In genomic region chr7:70329037-70329516, GRCm38 (mm10) we compare ENCODE assay signal across 21 mouse cellular contexts. TPM values are rescaled to one million over a fixed set of nuclear protein-coding genes. Genes with fewer than 3 reads are reported as not detected.
DNase-seq lines count a peak whose midpoint lies in the region; ATAC-seq lines count a peak whose summit lies in the region.
"Had no signal": no experiment of that assay in that cellular context is flagged by ENCODE, and none has a peak within 500 bp of the region (broad histone marks: within the 10 kb centered on the region; RNA-seq: fewer than 3 reads in every experiment).

No protein-coding gene starts in this region.

- peaks cover 99% of the 10 kb centered on the region for H3K4me1 ChIP-seq in forebrain, embryonic 10.5 days
- peaks cover 18% of the 10 kb centered on the region; the same call in 1 of the 2 replicates for H3K4me1 ChIP-seq in forebrain, embryonic 16.5 days (replicated peaks; ENCODE audit: control insufficient read depth, insufficient read depth, low read length)
- H3K4me1 ChIP-seq in neural tube, embryonic 11.5 days (ENCODE audit: control insufficient read depth, insufficient read depth, low read length) = peaks cover 28% of the 10 kb centered on the region
- peaks cover 21% of the 10 kb centered on the region for H3K4me1 ChIP-seq in neural tube, embryonic 15.5 days
- H3K4me1 ChIP-seq in hindbrain, embryonic 13.5 days (replicated peaks) = peaks cover 39% of the 10 kb centered on the region
- H3K4me1 ChIP-seq in midbrain, embryonic 16.5 days (ENCODE audit: control insufficient read depth, insufficient read depth, low read length) = no peaks in the 10 kb centered on the region; the same call in none of the 2 replicates
- H3K4me1 ChIP-seq: liver, embryonic 15.5 days had no signal

- H3K4me3 ChIP-seq in forebrain, embryonic 10.5 days = peak overlapping the region; percentile 57; the same call in 1 of the 2 replicates
- no peak overlapping the region for H3K4me3 ChIP-seq in forebrain, embryonic 16.5 days (replicated peaks; ENCODE audit: low read length)
- no peak overlapping the region for H3K4me3 ChIP-seq in neural tube, embryonic 11.5 days (ENCODE audit: low read depth, low read length)
- H3K4me3 ChIP-seq in neural tube, embryonic 15.5 days (replicated peaks) = no peak overlapping the region
- H3K4me3 ChIP-seq in hindbrain, embryonic 13.5 days = no peak overlapping the region
- no peak overlapping the region for H3K4me3 ChIP-seq in midbrain, embryonic 16.5 days (ENCODE audit: low read depth, low read length)
- H3K4me3 ChIP-seq: hindbrain, embryonic 15.5 days; limb, embryonic 15.5 days; liver, embryonic 15.5 days; neural tube, embryonic 13.5 days; stomach, embryonic 15.5 days had no signal

- WGBS in forebrain, embryonic 10.5 days = 3% methylated on average over 6 of the region's 6 CpGs
- WGBS in forebrain, embryonic 16.5 days = 5% methylated on average over 6 of the region's 6 CpGs
- WGBS in neural tube, embryonic 11.5 days = 4% methylated on average over 6 of the region's 6 CpGs
- 14% methylated on average over 6 of the region's 6 CpGs for WGBS in neural tube, embryonic 15.5 days
- 5% methylated on average over 6 of the region's 6 CpGs for WGBS in hindbrain, embryonic 13.5 days
- WGBS in midbrain, embryonic 16.5 days = 13% methylated on average over 6 of the region's 6 CpGs

- no peak overlapping the region for H3K9ac ChIP-seq in forebrain, embryonic 16.5 days (replicated peaks; ENCODE audit: low read depth, low read length)
- no peak overlapping the region for H3K9ac ChIP-seq in neural tube, embryonic 11.5 days (ENCODE audit: low read length)
- no peak overlapping the region for H3K9ac ChIP-seq in neural tube, embryonic 15.5 days (replicated peaks)
- H3K9ac ChIP-seq in hindbrain, embryonic 13.5 days = no peak overlapping the region
- H3K9ac ChIP-seq in midbrain, embryonic 16.5 days (ENCODE audit: low read depth, low read length) = no peak overlapping the region
- H3K9ac ChIP-seq: hindbrain, embryonic 15.5 days; limb, embryonic 15.5 days; liver, embryonic 15.5 days; neural tube, embryonic 13.5 days; stomach, embryonic 15.5 days had no signal

- no peak for ATAC-seq in forebrain, embryonic 16.5 days
- ATAC-seq in neural tube, embryonic 11.5 days (ENCODE audit: insufficient read depth, low FRiP score, low TSS enrichment) = no peak
- ATAC-seq in neural tube, embryonic 15.5 days (ENCODE audit: low FRiP score) = no peak
- ATAC-seq in hindbrain, embryonic 13.5 days (ENCODE audit: low FRiP score) = no peak
- no peak for ATAC-seq in midbrain, embryonic 16.5 days
- ATAC-seq: activated CD4-positive, CD25-positive, alpha-beta regulatory T cell, adult 4 months; CD4-positive, CD25-positive, alpha-beta regulatory T cell, adult 4 months had no signal

- DNase-seq in forebrain, embryonic 10.5 days (ENCODE audit: extremely low spot score, low spot score) = peak; percentile 50
- DNase-seq in neural tube, embryonic 11.5 days (ENCODE audit: low spot score) = peak; percentile 29
- no peak for DNase-seq in left cerebral cortex, adult 8-10 months (ENCODE audit: low spot score in 2 of 2)
- DNase-seq in spleen, adult 12 weeks (ENCODE audit: low spot score) = no peak
- DNase-seq: adrenal gland, postnatal 14 days; cerebellum, adult 9-11 months; gastrocnemius, postnatal 25 days; kidney, adult 18-20 months; right cerebral cortex, postnatal 14 days had no signal

- H3K4me2 ChIP-seq in forebrain, embryonic 16.5 days (ENCODE audit: low read length) = no peak overlapping the region
- no peak overlapping the region for H3K4me2 ChIP-seq in neural tube, embryonic 11.5 days (ENCODE audit: low read depth)
- no peak overlapping the region for H3K4me2 ChIP-seq in neural tube, embryonic 15.5 days
- H3K4me2 ChIP-seq in hindbrain, embryonic 13.5 days = peak overlapping the region; percentile 60; the same call in 1 of the 2 replicates
- no peak overlapping the region for H3K4me2 ChIP-seq in midbrain, embryonic 16.5 days (ENCODE audit: low read length)
- H3K4me2 ChIP-seq: limb, embryonic 15.5 days; liver, embryonic 15.5 days; neural tube, embryonic 13.5 days; stomach, embryonic 15.5 days had no signal

- H3K27ac ChIP-seq in forebrain, embryonic 10.5 days = peak overlapping the region; percentile 93
- no peak overlapping the region for H3K27ac ChIP-seq in forebrain, embryonic 16.5 days (ENCODE audit: low read length)
- no peak overlapping the region for H3K27ac ChIP-seq in neural tube, embryonic 11.5 days (ENCODE audit: low read depth, low read length)
- H3K27ac ChIP-seq in neural tube, embryonic 15.5 days (replicated peaks) = no peak overlapping the region
- no peak overlapping the region for H3K27ac ChIP-seq in hindbrain, embryonic 13.5 days
- peak overlapping the region; percentile 78; the same call in 1 of the 2 replicates for H3K27ac ChIP-seq in midbrain, embryonic 16.5 days (ENCODE audit: low read length)
- H3K27ac ChIP-seq: kidney, postnatal 0 days; limb, embryonic 15.5 days; liver, embryonic 15.5 days; neural tube, embryonic 13.5 days; stomach, embryonic 15.5 days had no signal

- no peaks in the 10 kb centered on the region for H3K9me3 ChIP-seq in forebrain, embryonic 10.5 days
- no peaks in the 10 kb centered on the region for H3K9me3 ChIP-seq in forebrain, embryonic 16.5 days (ENCODE audit: control insufficient read depth, low read length)
- H3K9me3 ChIP-seq in neural tube, embryonic 11.5 days (ENCODE audit: control insufficient read depth, low read length) = no peaks in the 10 kb centered on the region
- no peaks in the 10 kb centered on the region for H3K9me3 ChIP-seq in neural tube, embryonic 15.5 days (replicated peaks)
- no peaks in the 10 kb centered on the region for H3K9me3 ChIP-seq in hindbrain, embryonic 13.5 days
- H3K9me3 ChIP-seq in midbrain, embryonic 16.5 days (replicated peaks; ENCODE audit: control insufficient read depth, low read length, poor library complexity, severe bottlenecking) = no peaks in the 10 kb centered on the region
- H3K9me3 ChIP-seq: hindbrain, embryonic 15.5 days; limb, embryonic 15.5 days; liver, embryonic 15.5 days; neural tube, embryonic 13.5 days; stomach, embryonic 15.5 days had no signal

- peaks cover 100% of the 10 kb centered on the region for H3K27me3 ChIP-seq in forebrain, embryonic 10.5 days (ENCODE audit: poor library complexity, severe bottlenecking)
- peaks cover 75% of the 10 kb centered on the region for H3K27me3 ChIP-seq in forebrain, embryonic 16.5 days (replicated peaks; ENCODE audit: control insufficient read depth, insufficient read depth, low read length)
- peaks cover 80% of the 10 kb centered on the region for H3K27me3 ChIP-seq in neural tube, embryonic 11.5 days (ENCODE audit: control insufficient read depth, insufficient read depth, low read length)
- peaks cover 93% of the 10 kb centered on the region for H3K27me3 ChIP-seq in neural tube, embryonic 15.5 days (replicated peaks)
- H3K27me3 ChIP-seq in hindbrain, embryonic 13.5 days = peaks cover 96% of the 10 kb centered on the region
- peaks cover 49% of the 10 kb centered on the region for H3K27me3 ChIP-seq in midbrain, embryonic 16.5 days (ENCODE audit: control insufficient read depth, insufficient read depth, low read depth, low read length)

- no peaks in the 10 kb centered on the region for H3K36me3 ChIP-seq in forebrain, embryonic 10.5 days (replicated peaks)
- no peaks in the 10 kb centered on the region for H3K36me3 ChIP-seq in forebrain, embryonic 16.5 days (ENCODE audit: control insufficient read depth, insufficient read depth)
- H3K36me3 ChIP-seq in neural tube, embryonic 11.5 days (ENCODE audit: control insufficient read depth, insufficient read depth, low read length) = no peaks in the 10 kb centered on the region
- H3K36me3 ChIP-seq in neural tube, embryonic 15.5 days = no peaks in the 10 kb centered on the region
- no peaks in the 10 kb centered on the region for H3K36me3 ChIP-seq in hindbrain, embryonic 13.5 days
- H3K36me3 ChIP-seq in midbrain, embryonic 16.5 days (ENCODE audit: control insufficient read depth, insufficient read depth, low read length) = no peaks in the 10 kb centered on the region
- H3K36me3 ChIP-seq: hindbrain, embryonic 15.5 days; limb, embryonic 15.5 days; liver, embryonic 15.5 days; neural tube, embryonic 13.5 days; stomach, embryonic 15.5 days had no signal

RNA-seq across cellular contexts. Expression of gene Nr2f2, which starts 37.5 kb away (rescaled TPM):
- polyA plus RNA-seq in forebrain, embryonic 10.5 days (2016; fragmentation: Nextera tagmentation; extraction: Ambion mirVana) = 82.3 and 82.7 TPM in 2 replicates
- polyA plus RNA-seq in forebrain, embryonic 16.5 days (2015; fragmentation: Nextera tagmentation; extraction: Ambion mirVana) = 88.4 and 90.6 TPM in 2 replicates
- polyA plus RNA-seq in neural tube, embryonic 11.5 days (2014; fragmentation: Nextera tagmentation; extraction: Ambion mirVana) = 88.5 and 95.9 TPM in 2 replicates
- polyA plus RNA-seq in neural tube, embryonic 15.5 days (2015; fragmentation: Nextera tagmentation; extraction: Ambion mirVana) = 60.3 and 62.5 TPM in 2 replicates
- 118 and 134 TPM in 2 replicates for polyA plus RNA-seq in hindbrain, embryonic 13.5 days (2015; fragmentation: Nextera tagmentation; extraction: Ambion mirVana)
- polyA plus RNA-seq in midbrain, embryonic 16.5 days (2015; fragmentation: Nextera tagmentation; extraction: Ambion mirVana) = 78.0 and 102 TPM in 2 replicates
- total RNA-seq in left cerebral cortex, adult 8-10 months (2022) = 10 to 100 TPM; 20.1 to 32.6 (median 27.2) TPM
- polyA plus RNA-seq: activated CD4-positive, CD25-positive, alpha-beta regulatory T cell, adult 4 months; CD4-positive, CD25-positive, alpha-beta regulatory T cell, adult 4 months had no signal

Comparison
In these comparisons a context has a peak if more than half of its experiments do, and no peak if none do; other contexts are left out.
1. H3K27ac ChIP-seq: peak in forebrain, embryonic 10.5 days (single experiment) and midbrain, embryonic 16.5 days (single experiment); none in forebrain, embryonic 16.5 days (single experiment), neural tube, embryonic 11.5 days (single experiment), neural tube, embryonic 15.5 days (single experiment) and hindbrain, embryonic 13.5 days (single experiment).
2. DNase-seq: peak in forebrain, embryonic 10.5 days (single experiment) and neural tube, embryonic 11.5 days (single experiment); none in left cerebral cortex, adult 8-10 months (0 of 2) and spleen, adult 12 weeks (single experiment).